Mouse (Mus musculus) C2C12 (cell line): ENCODE measurements around the gene Sema4a. TPM values are rescaled to one million over a fixed set of nuclear protein-coding genes. Genes with fewer than 3 reads are reported as not detected.

ENCODE experiments used
- H3K27me3 ChIP-seq: one replicate; pipeline ENCODE4 v1.6.1; 2011; ENCODE audit not compliant: control insufficient read depth, insufficient read depth, insufficient read length
- H3K36me3 ChIP-seq: one replicate; pipeline ENCODE4 v1.6.1; 2011; ENCODE audit not compliant: control insufficient read depth, insufficient read depth
- H3K4me3 ChIP-seq: one replicate; pipeline ENCODE4 v1.5.1; 2011; ENCODE audit warnings: mild to moderate bottlenecking, control low read depth; ENCODE audit not compliant: poor library complexity, insufficient read depth, severe bottlenecking
- H3K79me2 ChIP-seq: one replicate; pipeline ENCODE4 v1.6.1; 2011; ENCODE audit not compliant: control insufficient read depth, insufficient read depth
- H3K79me3 ChIP-seq: one replicate; pipeline ENCODE4 v1.6.1; 2011; ENCODE audit warnings: low read depth, control low read depth
- H3ac ChIP-seq: one replicate; pipeline ENCODE3; 2011; ENCODE audit warnings: low read depth; ENCODE audit not compliant: control insufficient read depth, insufficient read length
- CEBPB ChIP-seq: IDR thresholded peaks from one replicate; pipeline ENCODE4 v1.6.1; 2011; ENCODE audit warnings: low read depth, mild to moderate bottlenecking, control low read depth, moderate library complexity
- CTCF ChIP-seq: IDR thresholded peaks from one replicate; pipeline ENCODE4 v1.5.1; 2011; ENCODE audit not compliant: control insufficient read depth, insufficient read depth, insufficient read length
- FOSL1 ChIP-seq: IDR thresholded peaks from one replicate; pipeline ENCODE4 v1.8.0; 2011; ENCODE audit warnings: mild to moderate bottlenecking, low read length; ENCODE audit not compliant: poor library complexity, insufficient read depth, severe bottlenecking
- MAX ChIP-seq: IDR thresholded peaks from one replicate; pipeline ENCODE4 v1.6.1; 2011; ENCODE audit warnings: mild to moderate bottlenecking, control low read depth
- MYOD1 ChIP-seq: IDR thresholded peaks from one replicate; pipeline ENCODE4 v1.6.1; 2011; ENCODE audit warnings: low read depth; ENCODE audit not compliant: control insufficient read depth, insufficient read length
- MYOG ChIP-seq: IDR thresholded peaks from one replicate; pipeline ENCODE4 v1.6.1; 2011; ENCODE audit not compliant: control insufficient read depth, insufficient read length; ENCODE audit errors: extremely low read depth
- USF1 ChIP-seq: IDR thresholded peaks from one replicate; pipeline ENCODE4 v1.6.1; 2011; ENCODE audit warnings: low read depth, mild to moderate bottlenecking, control low read depth, moderate library complexity
- polyA plus RNA-seq: library from polyadenylated mRNA; unstranded; fragments of >200 nt; fragmentation: generic; extraction: Trizol; gene quantifications from one replicate; pipeline ENCODE4 v1.2.1, GENCODE M21; 2012; ENCODE audit warnings: missing spikeins

Sema4a gene
- polyA plus RNA-seq, 1 experiment, result 0.69 TPM

DNA sequence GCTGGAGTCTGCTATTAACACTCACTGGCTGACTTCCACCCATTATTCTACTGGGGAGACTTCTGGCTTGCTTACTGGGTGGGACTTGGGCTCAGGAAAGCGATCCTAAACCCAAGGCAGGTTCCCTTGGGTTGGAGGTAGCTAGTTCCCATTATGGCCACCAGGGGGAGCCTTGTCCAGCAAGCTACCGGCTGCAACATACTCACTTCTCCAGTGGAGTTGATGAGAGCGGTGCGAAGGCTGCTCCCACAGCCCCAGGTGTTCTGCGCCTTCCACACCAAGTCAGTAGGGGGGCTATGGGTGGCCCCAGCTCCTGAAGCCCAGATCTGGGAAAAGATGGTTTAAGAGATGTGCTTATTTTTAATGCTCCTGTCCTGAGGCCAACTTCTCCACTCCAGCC is 22.6 kb upstream of the Sema4a start:
- H3K36me3 ChIP-seq, result peaks cover 91% of the 10 kb centered on the region
- H3ac ChIP-seq, result no peak overlapping the region
- H3K27me3 ChIP-seq, result no peaks in the 10 kb centered on the region
- peaks cover 24% of the 10 kb centered on the region for H3K79me3 ChIP-seq
- no peak overlapping the region for H3K4me3 ChIP-seq
- peaks cover 57% of the 10 kb centered on the region for H3K79me2 ChIP-seq
- TF ChIP-seq USF1 (no peak), CTCF (peak; percentile 73), MAX (no peak)

- Histone ChIP-seq H3K79me3 (peaks cover 22% of the 10 kb centered on the region), H3K4me3 (no peak overlapping the region), H3K27me3 (no peaks in the 10 kb centered on the region), H3K79me2 (peaks cover 52% of the 10 kb centered on the region), H3ac (no peak overlapping the region), H3K36me3 (peaks cover 87% of the 10 kb centered on the region)
- TF ChIP-seq MYOG (no peak), MAX (no peak)
Measured at GRCm38 (mm10) chr3:88483141-88483540, 22.2 kb upstream of the Sema4a start.

DNA sequence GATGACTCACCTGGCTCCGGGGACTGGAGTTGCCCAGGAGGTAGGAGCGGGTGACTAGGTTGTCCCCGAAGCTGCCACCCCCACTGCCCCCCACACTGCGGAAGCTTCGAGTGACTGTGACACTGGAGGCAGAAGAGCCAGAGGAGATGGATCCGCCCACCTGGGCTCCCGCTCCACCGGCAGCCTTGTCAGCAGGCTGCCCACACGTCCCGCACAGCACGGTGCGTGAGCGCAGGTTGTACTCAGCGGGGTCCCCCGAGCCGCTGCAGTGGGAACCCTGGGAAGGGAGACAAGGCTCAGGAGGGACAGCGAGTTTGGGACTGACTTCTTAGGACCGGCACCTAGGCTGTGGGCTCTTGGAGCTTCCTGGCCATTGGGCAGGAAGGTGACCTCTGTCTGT is 21.4 kb upstream of the Sema4a start:
- H3ac ChIP-seq, result no peak overlapping the region
- no peak overlapping the region for H3K4me3 ChIP-seq
- no peak for TF ChIP-seq CEBPB
- no peak for TF ChIP-seq MYOG
- no peak for TF ChIP-seq MYOD1
- TF ChIP-seq CTCF, result no peak
- no peak for TF ChIP-seq MAX
- TF ChIP-seq FOSL1, result no peak
- H3K27me3 ChIP-seq, result no peaks in the 10 kb centered on the region
- peaks cover 14% of the 10 kb centered on the region for H3K79me3 ChIP-seq
- peaks cover 44% of the 10 kb centered on the region for H3K79me2 ChIP-seq
- H3K36me3 ChIP-seq, result peaks cover 79% of the 10 kb centered on the region

DNA sequence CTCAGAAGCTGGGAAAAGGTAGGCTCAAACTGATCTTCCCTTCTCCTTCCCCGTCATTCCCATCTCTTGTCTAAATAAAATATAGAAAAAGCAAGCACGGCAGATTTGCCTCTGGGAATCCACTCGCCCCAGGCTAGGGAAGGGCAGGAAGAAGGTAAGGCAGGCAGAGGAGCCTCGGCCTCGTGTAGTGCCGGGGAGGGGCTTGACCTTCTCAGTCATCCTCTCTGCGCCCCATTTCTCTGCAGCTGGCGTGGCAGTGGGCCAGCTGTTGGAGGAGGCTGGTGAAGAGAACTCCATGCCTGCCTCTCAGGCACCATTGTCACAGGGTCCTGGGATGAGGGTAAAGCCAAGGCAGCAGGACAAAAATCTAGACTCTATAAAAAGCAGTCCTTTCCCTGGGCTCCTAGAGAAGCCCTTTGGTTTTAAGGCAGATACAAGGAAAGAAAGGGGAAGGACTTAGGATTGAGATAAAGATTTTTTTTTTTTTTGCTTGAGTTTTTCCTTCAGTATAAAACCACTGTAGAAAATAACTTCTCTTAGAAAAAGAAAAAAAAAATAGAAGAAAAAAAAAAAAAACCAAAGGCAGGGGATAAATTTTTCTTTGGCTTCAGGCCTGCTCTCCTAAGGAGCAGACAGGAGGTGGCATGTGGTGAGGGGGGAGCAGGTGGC is 20.5 kb upstream of the Sema4a start:
- Histone ChIP-seq H3K79me3 (peaks cover 6% of the 10 kb centered on the region), H3ac (no peak overlapping the region), H3K4me3 (no peak overlapping the region), H3K27me3 (no peaks in the 10 kb centered on the region), H3K79me2 (peaks cover 35% of the 10 kb centered on the region), H3K36me3 (peaks cover 71% of the 10 kb centered on the region)
- TF ChIP-seq FOSL1 (no peak), CTCF (no peak), MYOG (no peak), USF1 (no peak), MYOD1 (no peak), CEBPB (no peak), MAX (no peak)

DNA sequence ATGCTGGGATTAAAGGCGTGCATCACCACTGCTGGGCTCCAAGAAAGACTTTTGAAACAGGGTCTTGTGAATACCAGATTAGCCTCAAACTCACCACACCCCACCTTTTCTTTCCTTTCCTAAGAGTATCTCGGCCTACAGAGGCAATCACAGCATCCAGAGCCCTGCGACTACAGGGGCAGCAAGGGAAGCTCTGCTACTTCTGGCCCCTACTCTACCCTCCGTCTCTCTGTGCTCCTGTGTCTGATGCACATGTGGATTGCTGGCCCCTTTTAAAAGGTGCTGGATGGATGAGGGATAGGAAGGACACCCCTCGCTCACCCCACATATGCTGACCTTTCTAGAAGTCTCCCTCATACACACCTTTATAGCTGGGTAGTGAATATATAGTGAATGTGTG is 19.7 kb upstream of the Sema4a start:
- H3ac ChIP-seq, result no peak overlapping the region
- peaks cover 1% of the 10 kb centered on the region for H3K79me3 ChIP-seq
- H3K79me2 ChIP-seq, result peaks cover 27% of the 10 kb centered on the region
- no peak overlapping the region for H3K4me3 ChIP-seq
- TF ChIP-seq MAX (no peak), CEBPB (no peak), FOSL1 (no peak), USF1 (no peak), MYOD1 (no peak), MYOG (no peak), CTCF (no peak)
- H3K36me3 ChIP-seq, result peaks cover 62% of the 10 kb centered on the region
- no peaks in the 10 kb centered on the region for H3K27me3 ChIP-seq

DNA sequence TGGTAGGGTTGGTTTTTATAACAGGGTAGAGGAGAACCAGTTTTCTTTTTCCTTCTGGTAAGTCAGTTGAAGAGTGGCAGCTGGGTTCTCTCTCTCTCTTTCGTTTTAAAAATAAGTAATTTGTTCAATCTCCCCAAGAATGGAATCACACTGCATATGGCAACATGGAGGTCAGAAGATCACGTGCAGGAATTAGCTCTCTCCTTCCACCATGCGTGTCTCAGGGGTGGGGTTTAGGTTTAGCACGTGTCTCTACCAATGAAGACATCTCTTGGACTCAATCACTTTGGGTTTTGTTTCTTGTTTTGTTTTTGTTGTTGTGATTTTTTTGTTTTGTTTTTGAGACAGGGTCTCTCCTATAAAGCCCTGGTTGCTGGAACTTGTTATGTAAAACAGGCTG is 18.8 kb upstream of the Sema4a start:
- Histone ChIP-seq H3K36me3 (peaks cover 54% of the 10 kb centered on the region), H3K79me2 (peaks cover 19% of the 10 kb centered on the region), H3ac (no peak overlapping the region), H3K27me3 (no peaks in the 10 kb centered on the region), H3K79me3 (no peaks in the 10 kb centered on the region), H3K4me3 (no peak overlapping the region)
- no peak for TF ChIP-seq FOSL1
- no peak for TF ChIP-seq USF1
- no peak for TF ChIP-seq CTCF
- no peak for TF ChIP-seq CEBPB
- TF ChIP-seq MYOD1, result no peak
- TF ChIP-seq MAX, result no peak
- TF ChIP-seq MYOG, result no peak
